Mouse (Mus musculus) splenic B cell, adult 2 months (primary cell): Measurements from ENCODE around the gene Hoxa7.
A peak's percentile ranks its signal among the peaks of the same experiment; 100 is the strongest.

Experiments used
- DNase-seq: peaks from one replicate; pipeline ENCODE4 v3.0.0-alpha.2; 2011; ENCODE audit warnings: low read depth, low spot score
- H3K27me3 ChIP-seq: 2 replicates; pipeline ENCODE4 v1.6.1; 2012; ENCODE audit warnings: mild to moderate bottlenecking, low read length, moderate library complexity, mixed read lengths; ENCODE audit not compliant: control insufficient read depth, poor library complexity, insufficient read depth, severe bottlenecking
- H3K36me3 ChIP-seq: 2 replicates; pipeline ENCODE4 v1.6.1; 2012; ENCODE audit warnings: mild to moderate bottlenecking, low read length, moderate library complexity, mixed read lengths; ENCODE audit not compliant: control insufficient read depth, poor library complexity, insufficient read depth, severe bottlenecking

The Hoxa7 gene

GRCm38 (mm10) chr6:52260654-52261575 lies 39.3 kb upstream of the Hoxa7 start, which contains the start of gene Hoxa13:
Gene Hoxa13 (minus strand): TSS chr6:52260880.
- no peak for DNase-seq
- H3K27me3 ChIP-seq: peaks cover 10% of the 10 kb centered on the region
- H3K36me3 ChIP-seq: no peaks in the 10 kb centered on the region

GRCm38 (mm10) chr6:52259811-52260261 lies 38.2 kb upstream of the Hoxa7 start:
- Histone ChIP-seq H3K36me3 (no peaks in the 10 kb centered on the region), H3K27me3 (peaks cover 8% of the 10 kb centered on the region)
- DNase-seq: no peak

GRCm38 (mm10) chr6:52259081-52259790 lies 37.6 kb upstream of the Hoxa7 start:
- Histone ChIP-seq H3K27me3 (peaks cover 9% of the 10 kb centered on the region), H3K36me3 (no peaks in the 10 kb centered on the region)
- DNase-seq: no peak

- Histone ChIP-seq H3K27me3 (peaks cover 20% of the 10 kb centered on the region), H3K36me3 (no peaks in the 10 kb centered on the region)
- DNase-seq: peak; percentile 92
These were observed 35.3 kb upstream of the Hoxa7 start for GRCm38 (mm10) chr6:52256956-52257355.

- no peak for DNase-seq
- no peaks in the 10 kb centered on the region for H3K36me3 ChIP-seq
- H3K27me3 ChIP-seq: peaks cover 14% of the 10 kb centered on the region
These were observed 32.2 kb upstream of the Hoxa7 start for GRCm38 (mm10) chr6:52253511-52254500.

- DNase-seq: no peak
- Histone ChIP-seq H3K27me3 (peaks cover 14% of the 10 kb centered on the region), H3K36me3 (no peaks in the 10 kb centered on the region)
These were observed 31.2 kb upstream of the Hoxa7 start for GRCm38 (mm10) chr6:52252775-52253376.

GRCm38 (mm10) chr6:52252016-52252774 lies 30.5 kb upstream of the Hoxa7 start:
- H3K27me3 ChIP-seq: peaks cover 14% of the 10 kb centered on the region
- no peaks in the 10 kb centered on the region for H3K36me3 ChIP-seq
- DNase-seq: no peak

- peaks cover 14% of the 10 kb centered on the region for H3K27me3 ChIP-seq
- DNase-seq: no peak
These were observed 29.7 kb upstream of the Hoxa7 start for GRCm38 (mm10) chr6:52251177-52251879.

GRCm38 (mm10) chr6:52249826-52250225 lies 28.2 kb upstream of the Hoxa7 start:
- Histone ChIP-seq H3K27me3 (peaks cover 14% of the 10 kb centered on the region), H3K36me3 (no peaks in the 10 kb centered on the region)
- no peak for DNase-seq

More at GRCm38 (mm10) chr6:52251177-52251879, 29.7 kb upstream of the Hoxa7 start:
- no peaks in the 10 kb centered on the region for H3K36me3 ChIP-seq

- Histone ChIP-seq H3K27me3 (peaks cover 14% of the 10 kb centered on the region), H3K36me3 (no peaks in the 10 kb centered on the region)
- no peak for DNase-seq
These were observed 27.7 kb upstream of the Hoxa7 start for GRCm38 (mm10) chr6:52249415-52249738.

GRCm38 (mm10) chr6:52248638-52249414 lies 27.2 kb upstream of the Hoxa7 start:
- H3K27me3 ChIP-seq: peaks cover 10% of the 10 kb centered on the region
- no peak for DNase-seq
- H3K36me3 ChIP-seq: no peaks in the 10 kb centered on the region

GRCm38 (mm10) chr6:52247766-52248637 lies 26.3 kb upstream of the Hoxa7 start:
- no peaks in the 10 kb centered on the region for H3K36me3 ChIP-seq
- DNase-seq: no peak

More at GRCm38 (mm10) chr6:52247766-52248637, 26.3 kb upstream of the Hoxa7 start:
- H3K27me3 ChIP-seq: peaks cover 4% of the 10 kb centered on the region; the same call in 1 of the 2 replicates
